Mouse (Mus musculus): Measurements from ENCODE around the gene 4930562C15Rik.
A peak's percentile ranks its signal among the peaks of the same experiment; 100 is the strongest.

4930562C15Rik gene

DNA sequence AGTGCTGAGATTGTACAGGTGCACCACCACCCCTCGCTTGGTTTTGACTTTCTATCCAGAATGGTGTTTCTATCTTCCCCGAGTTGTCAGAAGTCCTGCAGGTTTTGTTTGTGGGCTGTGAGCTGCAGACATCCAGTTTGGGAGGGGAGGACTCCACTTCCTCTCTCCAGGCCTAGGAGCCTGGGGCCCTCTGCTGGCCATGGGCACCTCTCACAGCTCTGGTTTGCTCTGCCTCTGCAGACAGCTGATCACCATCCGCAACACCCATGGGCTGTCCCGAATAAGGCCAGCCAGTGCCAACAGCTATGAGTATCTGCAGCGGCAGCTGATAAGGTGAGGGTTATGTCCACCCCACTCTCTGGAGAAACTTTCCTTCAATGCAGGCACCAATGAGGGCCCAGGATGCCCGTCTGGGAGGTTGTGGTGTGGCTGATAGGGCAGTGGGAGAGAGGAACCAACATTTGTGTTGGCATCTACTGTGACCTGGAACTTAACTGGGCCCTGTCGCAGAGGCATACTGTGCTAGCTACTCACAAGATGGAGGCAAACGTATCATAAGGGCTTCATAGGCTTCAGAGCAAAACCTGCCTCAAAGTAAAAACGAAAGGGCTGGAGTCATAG, 27.8 kb downstream of the 4930562C15Rik start:
- no peak for DNase-seq

DNA sequence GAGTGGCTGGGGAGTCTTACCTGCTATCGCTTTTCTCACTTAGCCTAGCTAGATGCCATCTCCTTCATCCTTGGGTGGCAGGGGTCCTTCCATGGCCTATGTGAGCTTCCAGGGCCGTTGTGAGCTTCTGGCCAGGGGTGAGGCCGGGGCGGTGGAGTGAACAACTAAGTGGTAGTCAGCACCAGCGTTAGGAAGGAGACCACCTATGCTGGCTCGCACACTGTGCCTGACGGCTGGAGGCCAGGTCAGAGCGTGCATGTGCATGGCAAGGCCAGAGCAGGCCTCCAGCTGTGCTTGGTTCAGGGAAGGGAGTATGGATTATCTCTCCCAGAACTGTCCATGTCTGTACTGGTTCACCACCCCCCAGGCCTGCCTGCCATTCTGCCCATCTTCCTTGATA, 28.5 kb downstream of the 4930562C15Rik start:
- no peak for DNase-seq

DNA sequence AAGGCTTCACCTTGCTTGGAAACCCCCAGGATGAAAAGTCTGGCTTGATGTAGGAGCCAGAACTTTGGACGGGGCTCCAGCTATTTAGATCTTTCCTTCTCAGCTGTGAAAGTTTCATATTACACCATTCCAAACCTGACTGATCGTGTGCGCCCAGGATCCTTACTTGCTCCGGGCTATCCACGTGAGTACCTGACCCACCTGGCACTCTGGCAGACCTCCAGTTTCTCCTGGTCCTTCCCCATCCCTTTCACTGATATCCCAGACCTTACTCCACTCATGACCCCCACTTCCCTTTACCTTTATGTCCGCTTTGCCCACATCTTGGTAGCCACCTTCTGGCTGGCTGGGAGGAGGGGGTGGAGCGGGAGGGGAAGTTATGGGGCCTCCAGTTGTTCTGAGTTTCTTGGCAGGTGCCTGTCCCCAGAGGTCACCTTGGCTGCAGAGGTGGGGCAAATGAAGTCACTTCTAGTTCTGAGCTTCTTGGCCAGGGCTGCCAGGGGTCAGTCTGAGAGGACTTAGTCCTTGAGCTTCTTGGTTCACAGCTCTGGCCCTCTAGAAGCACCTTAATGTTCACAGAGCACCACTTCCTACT, 31.0 kb downstream of the 4930562C15Rik start:
- no peak for DNase-seq

DNA sequence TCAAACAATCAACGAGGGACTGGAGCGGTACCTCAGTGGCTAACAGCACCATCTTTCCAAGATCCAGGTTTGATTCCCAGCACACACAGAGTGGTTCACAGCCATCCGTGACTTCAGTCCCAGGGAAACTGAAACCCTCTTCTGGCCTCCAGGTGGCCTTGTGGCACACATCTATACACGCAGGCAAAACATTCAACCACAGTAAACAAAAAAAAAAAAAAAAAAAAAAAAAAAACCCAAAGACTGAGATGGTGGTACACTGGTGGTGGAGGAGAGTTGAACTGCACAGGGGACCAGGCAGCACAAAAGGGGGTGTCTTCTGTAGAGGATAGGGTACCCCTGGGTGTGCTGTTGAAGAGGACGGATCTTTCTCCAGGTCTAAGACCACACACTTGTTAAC, 35.3 kb downstream of the 4930562C15Rik start:
- no peak for DNase-seq

DNA sequence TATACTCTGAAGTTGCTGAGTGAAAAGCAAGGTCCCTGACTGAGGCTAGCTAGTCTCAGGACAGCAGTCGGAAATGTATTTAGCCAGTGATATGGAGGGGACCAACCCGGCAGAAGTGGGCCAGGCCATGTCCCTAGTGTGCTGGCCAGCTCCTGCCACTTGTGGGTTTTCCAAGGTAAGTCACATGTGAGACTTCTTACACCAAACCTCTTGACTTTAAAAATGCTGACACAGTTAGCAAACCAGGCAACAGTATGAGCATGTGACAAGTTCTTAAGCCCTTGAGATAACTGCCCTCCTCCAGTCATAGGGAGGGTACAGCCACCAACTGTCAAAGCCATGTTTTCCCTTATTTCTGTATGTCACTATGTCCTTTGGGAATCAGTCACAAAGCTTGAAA, 36.7 kb downstream of the 4930562C15Rik start:
- no peak for DNase-seq

DNA sequence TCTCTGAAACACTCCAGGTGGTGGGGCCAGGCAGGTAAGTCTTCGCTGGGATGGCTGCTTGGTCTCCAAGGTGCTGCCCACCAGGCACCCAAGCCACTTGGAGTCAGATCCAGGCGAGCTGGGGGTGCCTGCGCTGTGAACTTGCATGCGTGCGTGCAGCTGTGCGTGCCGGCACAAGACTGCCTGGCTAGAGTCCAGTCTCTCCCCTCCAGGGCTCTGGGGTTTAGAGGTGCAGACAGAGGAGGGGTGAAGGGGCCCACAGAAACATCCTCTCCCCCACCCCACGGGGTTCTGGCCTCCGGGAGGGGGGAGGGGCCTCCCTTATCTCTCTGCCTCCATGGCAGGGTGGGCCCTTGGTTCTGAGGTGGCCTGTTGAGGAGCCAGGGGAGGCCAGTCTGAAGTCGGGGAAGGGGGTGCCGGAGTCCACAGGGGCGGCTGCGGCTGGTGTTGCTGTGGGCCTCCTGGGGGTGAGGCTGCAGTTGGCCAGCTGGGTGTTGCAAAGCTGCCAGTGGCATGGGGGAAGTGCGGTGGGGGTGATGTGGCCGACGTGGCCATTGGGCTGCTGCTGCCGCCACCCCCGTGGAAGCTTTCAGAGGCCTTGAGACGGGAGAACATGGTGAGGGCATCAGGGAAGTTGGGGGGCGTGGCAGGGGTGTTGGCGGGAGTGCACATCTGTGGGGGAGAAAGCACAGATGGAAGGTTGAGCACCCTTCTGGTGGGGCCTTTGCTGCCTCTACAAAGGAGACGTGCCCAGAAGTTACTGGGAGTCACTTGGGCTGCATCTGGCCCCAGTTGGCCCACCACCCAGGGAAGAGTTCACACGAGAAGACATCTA, 40.2 kb downstream of the 4930562C15Rik start:
- DNase-seq = peak; percentile 31

DNA sequence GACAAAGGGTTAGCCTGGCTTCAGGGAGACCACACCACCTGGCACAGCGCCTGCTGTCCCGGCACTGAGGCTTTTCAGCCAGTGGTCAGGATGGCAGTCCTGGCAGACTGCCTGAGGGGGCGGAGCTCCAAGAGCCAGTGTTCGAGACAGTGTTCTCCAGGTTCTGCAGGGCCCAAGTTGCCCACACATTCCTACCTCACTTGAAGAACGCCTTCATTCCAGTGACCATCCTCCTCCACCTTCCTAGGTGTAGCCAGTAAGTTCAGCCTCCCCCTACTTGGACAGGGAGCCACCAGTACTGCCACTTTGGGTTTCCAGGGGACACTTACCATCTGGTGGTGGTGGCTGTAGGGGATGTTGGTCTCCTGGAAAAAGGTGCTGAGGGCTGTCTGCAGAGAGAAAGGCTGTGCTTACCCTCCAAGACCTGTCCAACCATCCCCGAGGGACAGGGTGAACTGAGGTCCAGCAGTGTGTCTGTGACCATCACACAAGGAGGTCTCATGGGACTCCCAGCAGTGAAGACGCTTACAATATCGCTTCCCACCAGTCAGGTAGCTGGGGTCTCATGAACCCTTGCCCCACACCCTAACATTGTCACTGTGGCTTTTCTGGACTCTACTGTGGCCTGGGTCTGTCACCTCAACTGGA, 40.9 kb downstream of the 4930562C15Rik start:
- peak; percentile 55 for DNase-seq

DNA sequence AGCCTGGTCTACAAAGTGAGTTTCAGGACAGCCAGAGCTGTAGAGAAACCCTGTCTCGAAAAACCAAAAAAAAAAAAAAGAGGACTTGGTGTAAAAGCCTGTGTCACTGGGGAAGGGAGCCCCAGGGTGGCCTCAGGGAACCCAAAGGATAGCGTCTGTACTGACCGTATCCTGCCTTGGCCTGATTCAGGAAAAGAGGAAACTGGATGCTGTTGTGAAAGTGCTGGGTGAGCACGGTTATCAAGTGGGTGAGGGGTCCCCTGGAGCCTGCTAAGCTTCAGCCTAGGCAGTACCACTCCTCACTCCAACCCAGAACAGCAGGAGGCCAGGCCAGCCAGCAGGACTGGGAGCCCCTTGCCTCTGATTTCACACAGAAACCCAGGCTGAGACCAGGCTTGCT, 42.0 kb downstream of the 4930562C15Rik start:
- no peak for DNase-seq

DNA sequence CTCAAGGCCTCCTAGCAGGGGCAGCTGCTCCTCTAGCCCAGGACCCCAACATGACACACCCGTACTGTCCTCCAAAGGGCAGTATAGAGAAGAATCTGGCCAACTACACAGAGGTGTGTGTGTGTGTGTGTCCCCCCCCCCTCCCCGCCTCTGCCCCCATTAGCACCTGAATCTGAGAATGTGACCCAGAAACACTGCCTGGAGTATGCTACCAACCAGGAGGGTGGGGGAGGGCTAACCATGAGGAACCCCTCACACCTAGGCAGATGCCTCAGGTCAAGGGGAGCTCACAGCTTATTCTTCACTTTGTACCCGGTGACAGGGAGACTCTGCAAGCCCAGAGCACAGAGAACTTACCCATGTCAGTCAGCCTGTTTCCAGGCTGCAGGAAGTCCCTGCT, 42.5 kb downstream of the 4930562C15Rik start:
- DNase-seq = no peak

DNA sequence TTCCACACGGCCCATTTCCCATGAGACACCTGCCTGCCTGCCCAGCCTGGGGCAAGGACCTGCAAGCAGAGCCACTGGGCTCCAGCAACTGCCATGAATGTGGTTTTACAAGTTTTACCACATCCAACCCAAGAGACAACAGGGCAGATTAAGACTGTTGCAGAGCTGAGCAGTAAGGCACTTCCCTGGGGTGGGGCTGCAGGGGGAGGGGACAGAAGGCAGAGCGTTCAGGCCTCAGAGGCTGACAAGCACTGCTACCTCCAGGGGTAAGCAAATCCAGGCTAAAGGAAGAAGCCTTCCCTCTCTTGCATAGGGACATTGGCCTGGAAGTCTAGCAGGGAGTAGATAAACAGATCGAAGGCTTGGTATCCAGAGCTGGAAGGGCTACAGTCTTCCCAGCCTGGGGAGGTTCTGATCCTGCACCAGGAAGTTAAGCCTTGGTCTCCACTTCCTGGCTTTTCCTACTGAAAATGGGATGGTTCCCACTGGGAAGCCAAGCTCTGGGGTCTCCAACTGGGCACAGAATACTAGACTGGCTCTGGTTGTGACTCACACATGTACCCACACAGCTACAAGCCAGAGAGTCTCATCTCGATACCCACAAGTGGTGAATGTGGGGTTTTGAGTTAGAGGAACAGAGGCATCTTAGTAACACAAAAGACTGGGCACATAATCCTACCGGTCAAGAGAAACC, 43.1 kb downstream of the 4930562C15Rik start:
- DNase-seq = no peak

DNA sequence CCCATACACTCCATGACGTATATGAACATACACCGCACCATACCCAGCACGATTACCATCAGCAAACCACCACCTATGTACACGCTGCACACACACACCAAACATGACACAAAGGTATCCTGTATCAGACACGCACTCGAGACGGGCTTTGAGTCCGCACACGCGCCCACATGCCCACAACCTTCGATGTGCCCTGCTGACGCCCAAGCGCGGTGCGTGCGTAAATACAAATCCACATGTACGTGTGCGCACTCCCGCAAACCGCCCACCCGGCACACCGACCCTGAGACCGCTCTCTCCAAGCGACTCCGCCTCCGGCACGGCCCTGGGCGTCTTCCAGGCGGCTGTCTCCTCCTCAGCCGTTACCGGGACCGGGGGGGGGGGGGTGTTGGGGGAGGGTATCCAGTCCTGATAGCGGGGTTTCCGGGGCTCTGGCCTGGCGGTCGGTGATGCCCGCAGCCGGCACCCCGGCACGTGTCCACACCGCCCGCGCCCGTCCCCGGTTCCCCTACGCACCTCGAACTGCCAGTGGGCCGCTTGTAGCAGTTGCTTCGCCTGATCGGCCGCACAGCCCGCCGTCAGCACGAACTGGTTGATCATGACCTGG, 44.0 kb downstream of the 4930562C15Rik start:
- DNase-seq = peak; percentile 58

DNA sequence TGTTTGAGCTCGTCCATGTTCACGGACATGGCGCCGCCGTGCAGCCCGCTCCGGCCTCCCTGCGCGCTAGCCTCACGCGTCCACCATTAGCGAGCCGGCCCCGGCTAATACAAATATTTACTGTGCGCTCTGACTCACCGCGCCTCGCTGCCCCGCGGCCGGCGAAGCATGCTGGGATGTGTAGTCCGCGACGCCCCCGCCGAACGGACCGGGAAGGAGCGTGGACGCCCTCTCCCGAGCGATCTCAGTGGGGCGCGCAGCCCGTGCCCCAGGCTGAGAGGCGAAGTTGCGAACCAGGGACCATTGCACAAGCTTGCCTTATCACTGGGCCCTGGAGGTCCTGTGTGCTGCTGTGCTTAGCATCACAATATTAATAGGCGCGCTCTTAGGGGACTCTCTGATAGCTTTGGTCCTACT, 44.5 kb downstream of the 4930562C15Rik start:
- peak; percentile 88 for DNase-seq

DNA sequence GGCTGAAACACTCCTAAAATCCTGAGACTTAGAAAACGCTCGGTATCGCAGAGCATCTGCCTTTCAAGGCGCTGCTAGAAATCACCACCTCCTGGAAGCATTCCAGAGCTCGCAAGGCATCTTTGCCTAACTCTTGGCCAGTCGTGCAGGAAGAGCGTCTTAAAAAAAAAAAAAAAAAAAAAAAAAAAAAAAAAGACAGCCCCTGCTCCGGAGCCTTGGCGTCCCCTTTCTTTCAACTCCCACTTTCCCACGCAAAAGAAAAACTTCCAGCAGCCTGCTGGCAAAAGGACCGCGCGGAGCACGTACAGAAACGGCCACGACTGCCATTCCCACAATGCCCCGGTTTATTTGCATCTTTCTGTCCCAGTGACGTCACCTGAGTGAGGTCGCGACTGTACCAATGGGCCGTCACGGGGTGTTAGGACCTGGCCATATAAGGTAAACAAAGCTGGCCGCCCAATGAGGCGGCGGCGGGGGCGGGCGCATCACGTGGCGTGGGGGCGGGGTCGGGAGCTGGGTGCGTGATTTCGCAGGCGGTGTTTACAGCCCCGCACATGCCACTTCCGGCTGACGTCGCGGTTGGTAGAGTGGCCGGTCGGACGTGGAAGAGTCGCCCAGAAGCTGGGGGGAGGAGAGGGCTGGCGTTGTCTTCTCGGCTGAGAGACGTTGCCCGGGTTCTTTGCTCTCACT, 45.1 kb downstream of the 4930562C15Rik start, which contains the start of gene Ubald1:
Ubald1 (minus strand) TSS at position 180 of the 690 bp plus-strand sequence.
- DNase-seq = peak; percentile 98

DNA sequence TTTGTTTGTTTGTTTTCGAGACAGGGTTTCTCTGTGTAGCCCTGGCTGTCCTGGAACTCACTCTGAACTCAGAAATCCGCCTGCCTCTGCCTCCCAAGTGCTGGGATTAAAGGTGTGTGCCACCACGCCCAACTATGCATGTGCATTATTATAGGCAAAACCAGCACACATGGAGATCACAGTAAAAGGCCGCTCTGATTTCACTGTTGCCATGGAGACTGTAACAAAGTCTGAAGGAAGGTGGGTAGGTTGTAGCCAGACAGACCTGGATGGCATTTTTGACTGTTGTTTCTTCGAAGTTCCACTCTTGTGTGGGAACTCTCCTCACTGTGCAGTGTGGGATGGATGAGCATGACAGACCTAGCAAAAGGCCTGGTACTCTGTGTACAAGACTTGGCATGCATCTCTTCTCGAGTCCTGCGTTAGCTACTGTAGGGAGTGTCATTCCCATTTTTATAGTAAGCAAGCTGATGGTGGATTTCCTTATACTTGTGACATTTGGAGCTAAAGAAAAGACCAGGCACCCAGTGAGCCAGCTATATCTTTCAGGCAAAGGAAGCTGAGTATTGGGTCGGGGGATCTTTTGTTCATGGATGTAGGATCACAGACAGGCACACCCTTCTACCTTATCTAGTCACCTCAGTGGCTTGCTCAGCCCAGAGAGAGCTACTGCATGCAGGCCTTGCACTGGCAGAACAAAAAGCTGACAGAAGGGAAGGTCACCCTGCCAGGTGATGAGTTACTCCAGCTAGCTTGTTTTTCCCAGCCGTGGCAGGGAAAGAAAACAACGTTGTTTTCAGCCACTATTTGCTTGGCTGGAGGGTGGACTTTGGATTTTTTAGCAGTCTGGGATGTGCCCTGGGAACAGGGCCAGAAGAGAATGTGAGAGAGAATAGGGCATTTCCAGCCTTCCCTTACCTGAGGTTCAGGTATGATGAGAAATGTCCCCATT, 46.5 kb downstream of the 4930562C15Rik start:
- DNase-seq = no peak

DNA sequence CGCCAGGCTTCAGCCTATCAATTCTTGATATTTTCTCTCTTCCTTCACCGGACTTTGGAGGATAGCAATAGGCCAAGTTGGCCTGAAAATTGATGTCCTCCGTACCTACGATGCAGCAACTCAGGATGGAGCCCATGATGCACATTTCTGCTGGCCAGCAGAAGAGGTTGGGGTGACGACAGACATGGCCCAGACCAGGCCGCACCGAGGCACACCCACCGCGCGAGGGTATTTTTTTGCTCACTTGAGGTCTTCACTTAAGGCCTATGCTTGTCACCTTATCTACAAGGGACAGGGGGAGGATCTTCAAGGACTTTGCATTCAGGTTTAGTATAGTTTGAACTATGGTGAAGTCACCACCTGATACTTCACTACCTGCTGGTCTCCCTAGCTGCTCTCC, 49.7 kb downstream of the 4930562C15Rik start:
- no peak for DNase-seq

DNA sequence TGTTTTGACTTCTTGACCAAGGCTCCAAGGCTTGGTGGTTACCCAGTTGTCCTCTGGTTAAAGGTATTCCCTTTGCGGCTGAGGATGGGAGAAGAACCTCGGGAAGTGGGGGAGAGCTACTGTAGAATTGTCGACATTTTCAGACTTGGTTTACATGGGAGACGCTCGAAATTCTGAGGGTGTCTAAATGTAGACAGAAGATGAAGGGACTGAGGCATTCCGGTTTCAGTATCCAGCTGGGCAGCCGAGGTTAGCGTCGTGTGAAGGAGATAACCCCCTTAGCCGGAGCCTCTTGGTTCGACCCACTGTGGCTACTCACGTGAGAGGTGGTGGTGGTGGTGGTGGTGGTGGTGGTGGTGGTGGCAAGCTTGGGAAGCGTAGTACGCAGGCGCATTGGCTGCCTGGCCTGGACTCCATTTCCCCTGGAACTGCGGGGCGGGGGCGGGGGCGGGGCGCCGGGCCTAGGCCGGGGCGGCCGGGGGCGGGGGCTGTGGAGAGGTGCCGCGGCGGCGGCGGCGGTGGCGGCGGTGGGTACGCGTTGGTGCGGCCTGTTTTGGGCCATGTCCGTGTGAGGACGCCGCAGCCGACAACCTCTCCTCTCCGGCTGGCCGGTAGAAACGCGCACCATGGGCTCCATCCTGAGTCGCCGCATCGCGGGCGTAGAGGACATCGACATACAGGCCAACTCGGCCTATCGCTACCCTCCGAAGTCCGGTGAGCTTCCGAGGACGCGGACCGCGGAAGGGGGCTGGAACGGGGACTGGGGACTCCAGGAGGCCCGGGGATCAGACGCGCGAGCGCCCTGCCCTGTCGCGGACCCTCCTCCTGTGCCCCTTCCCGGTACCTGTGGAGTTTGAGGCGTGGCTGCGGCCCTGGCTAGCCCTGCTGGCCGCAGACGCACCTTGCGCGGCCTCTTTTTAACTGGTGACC, 50.8 kb downstream of the 4930562C15Rik start, which contains the start of gene Mgrn1:
Mgrn1 (plus strand) TSS at position 490 of the 930 bp plus-strand sequence.
- peak; percentile 87 for DNase-seq

DNA sequence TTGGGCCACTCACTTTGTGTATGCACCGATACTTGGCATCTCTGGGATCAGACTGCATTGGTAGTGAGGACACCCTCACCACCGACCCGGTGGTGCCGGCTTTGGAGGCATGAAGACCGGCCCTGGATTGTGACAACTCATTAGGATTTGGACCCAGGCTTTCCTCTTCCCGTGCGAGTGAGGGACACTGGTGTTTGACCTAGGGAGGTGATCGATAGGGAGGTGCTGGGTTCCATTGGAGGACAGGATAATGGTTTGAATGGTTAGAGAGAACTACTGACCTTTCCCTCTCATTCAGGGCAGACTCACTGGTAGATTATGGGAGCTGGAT, 51.4 kb downstream of the 4930562C15Rik start:
- DNase-seq = no peak

DNA sequence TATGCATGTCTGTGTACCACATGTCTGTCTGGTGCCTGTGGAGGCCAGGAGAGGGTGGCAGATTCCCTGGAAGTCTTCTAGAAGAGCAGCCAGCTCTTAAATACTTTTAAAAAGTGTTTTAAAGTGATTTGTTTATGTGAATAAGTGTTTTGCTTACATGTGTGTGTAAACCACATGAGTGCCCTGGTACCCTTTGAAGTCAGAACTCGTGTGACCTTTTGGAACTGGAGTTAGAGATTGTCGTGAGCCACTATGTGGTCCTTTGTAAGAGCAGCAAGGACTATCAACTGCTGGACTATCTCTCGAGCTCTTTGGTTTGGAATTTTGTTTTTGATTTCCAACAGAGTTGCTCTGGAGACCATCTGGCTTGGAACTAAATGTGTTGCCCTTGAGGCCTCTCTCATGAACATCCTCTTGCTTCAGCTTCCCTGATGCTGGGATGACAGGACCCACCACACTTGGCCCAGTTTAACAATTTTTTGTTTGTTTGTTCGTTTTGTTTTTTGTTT, 55.0 kb downstream of the 4930562C15Rik start:
- DNase-seq = no peak

DNA sequence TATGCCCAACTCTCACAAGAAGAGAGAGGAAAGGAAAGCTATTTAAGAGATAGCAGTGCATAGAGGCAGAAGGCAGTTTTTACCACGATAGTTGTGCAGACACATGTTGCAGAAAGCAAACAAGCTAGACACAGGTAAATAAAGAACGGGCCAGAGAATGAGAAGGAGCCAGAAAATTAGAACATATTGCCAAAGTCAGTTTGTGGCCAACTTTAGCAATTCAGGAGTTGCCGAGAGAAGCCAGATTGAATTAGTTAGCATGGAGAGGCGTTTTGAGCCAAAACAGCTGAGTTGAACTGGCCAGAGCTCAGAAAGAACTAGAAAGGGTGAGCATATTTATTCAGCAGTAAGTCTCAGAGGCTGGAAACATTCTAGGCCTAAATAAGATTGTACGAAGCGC, 57.0 kb downstream of the 4930562C15Rik start:
- no peak for DNase-seq
